ENCODE assay signal across 8 mouse cellular contexts in the genomic region with DNA sequence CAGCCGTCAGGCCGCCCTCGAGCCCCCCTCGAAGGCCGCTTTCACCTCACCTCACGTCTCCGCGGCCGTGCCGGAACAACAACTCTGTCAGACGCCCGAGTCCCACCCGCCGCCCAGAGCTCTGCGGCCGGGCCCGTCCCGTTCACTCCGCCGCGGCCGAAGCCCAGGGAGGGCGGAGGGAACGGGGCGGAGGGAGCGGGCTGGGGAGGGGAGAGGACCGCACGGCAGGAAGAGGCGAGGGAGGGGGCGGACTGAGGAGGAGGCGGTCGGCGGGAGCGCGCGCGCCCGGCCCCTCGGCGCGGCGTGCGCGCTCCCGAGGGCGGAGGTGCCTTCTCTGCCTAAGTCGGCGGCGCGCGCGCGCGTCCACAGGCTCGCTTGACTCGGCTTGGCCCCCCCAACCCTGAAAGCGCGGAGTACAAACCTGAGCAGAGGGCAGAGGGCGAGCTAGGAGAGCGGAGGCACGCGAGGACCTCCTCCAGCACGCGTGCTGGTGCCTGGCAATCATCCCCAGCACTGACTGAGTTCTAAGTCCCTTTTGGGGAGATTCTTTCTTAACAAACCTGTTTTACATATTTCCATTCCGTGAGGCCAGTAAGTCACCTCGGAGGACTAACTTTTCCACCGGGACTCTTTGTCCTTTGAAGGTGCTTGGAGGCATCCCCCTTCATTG. TPM values are rescaled to one million over a fixed set of nuclear protein-coding genes. Genes with fewer than 3 reads are reported as not detected.
DNase-seq lines count a peak whose midpoint lies in the region; ATAC-seq and TF ChIP-seq lines count a peak whose summit lies in the region.

Rabgap1l (minus strand) TSS at position 526 of the 670 bp plus-strand sequence.

- peak; percentile 84 for DNase-seq in 416B (ENCODE audit: low read depth)
- DNase-seq in heart, embryonic 10.5 days (ENCODE audit: low spot score): peak; percentile 93
- peak; percentile 97 for DNase-seq in liver
- peak; percentile 87 to 94 for DNase-seq in spleen, postnatal 4 days (ENCODE audit: low spot score in 2 of 2)

- H3K36me3 ChIP-seq in embryonic facial prominence, embryonic 15.5 days: no peaks in the 10 kb centered on the region
- no peaks in the 10 kb centered on the region for H3K36me3 ChIP-seq in heart, embryonic 10.5 days
- H3K36me3 ChIP-seq in kidney, embryonic 15.5 days: no peaks in the 10 kb centered on the region

- peak within 1 kb of the TSS; percentile 89 for H3K9ac ChIP-seq in embryonic facial prominence, embryonic 15.5 days
- H3K9ac ChIP-seq in kidney, embryonic 15.5 days: peak within 1 kb of the TSS; percentile 83

- peak; percentile 97 for ATAC-seq in embryonic facial prominence, embryonic 15.5 days (ENCODE audit: insufficient number of reproducible peaks, low FRiP score, low TSS enrichment, low read depth)
- ATAC-seq in kidney, embryonic 15.5 days (replicated peaks; ENCODE audit: low FRiP score): peak; percentile 98
- ATAC-seq in monocyte, adult 5-6 weeks (replicated peaks; ENCODE audit: insufficient number of reproducible peaks, low FRiP score, low TSS enrichment, poor library complexity, severe bottlenecking): peak; percentile 85

- peak; percentile 41; the same call in 1 of the 2 replicates for TF ChIP-seq POLR2A in bone marrow, adult 2 months (IDR thresholded peaks at IDR 0.05; ENCODE audit: borderline replicate concordance, control insufficient read depth, low read depth, low read length)

- H3K4me2 ChIP-seq in embryonic facial prominence, embryonic 15.5 days (replicated peaks): peak within 1 kb of the TSS; percentile 80
- peak within 1 kb of the TSS; percentile 96 for H3K4me2 ChIP-seq in kidney, embryonic 15.5 days

- no peaks in the 10 kb centered on the region for H3K27me3 ChIP-seq in embryonic facial prominence, embryonic 15.5 days
- H3K27me3 ChIP-seq in heart, embryonic 10.5 days (ENCODE audit: insufficient read depth, poor library complexity, severe bottlenecking): no peaks in the 10 kb centered on the region; the same call in 1 of the 2 replicates
- H3K27me3 ChIP-seq in kidney, embryonic 15.5 days: no peaks in the 10 kb centered on the region

- no peaks in the 10 kb centered on the region for H3K9me3 ChIP-seq in embryonic facial prominence, embryonic 15.5 days (replicated peaks)
- no peaks in the 10 kb centered on the region for H3K9me3 ChIP-seq in heart, embryonic 10.5 days
- H3K9me3 ChIP-seq in kidney, embryonic 15.5 days (replicated peaks): no peaks in the 10 kb centered on the region

- H3K4me1 ChIP-seq in bone marrow, adult 2 months (ENCODE audit: control insufficient read depth, insufficient read depth, low read length): no peaks in the 10 kb centered on the region; the same call in 1 of the 2 replicates
- H3K4me1 ChIP-seq in embryonic facial prominence, embryonic 15.5 days: peaks cover 3% of the 10 kb centered on the region; the same call in 1 of the 2 replicates
- 0 out of 2 replicates have a peak, but pooled peaks cover 2% of the 10 kb centered on the region for H3K4me1 ChIP-seq in heart, embryonic 10.5 days
- H3K4me1 ChIP-seq in kidney, embryonic 15.5 days: peaks cover 5% of the 10 kb centered on the region; the same call in 1 of the 2 replicates

- H3K27ac ChIP-seq in bone marrow, adult 2 months (ENCODE audit: control insufficient read depth, insufficient read depth, low read depth, low read length, poor library complexity): peak within 1 kb of the TSS; percentile 92
- peak within 1 kb of the TSS; percentile 78 for H3K27ac ChIP-seq in embryonic facial prominence, embryonic 15.5 days (replicated peaks)
- H3K27ac ChIP-seq in heart, embryonic 10.5 days: peak within 1 kb of the TSS; percentile 93
- peak within 1 kb of the TSS; percentile 65 for H3K27ac ChIP-seq in kidney, embryonic 15.5 days

- H3K4me3 ChIP-seq in bone marrow, adult 2 months (replicated peaks; ENCODE audit: control insufficient read depth, low read depth, low read length): peak within 1 kb of the TSS; percentile 99
- H3K4me3 ChIP-seq in embryonic facial prominence, embryonic 15.5 days (replicated peaks): peak within 1 kb of the TSS; percentile 89
- H3K4me3 ChIP-seq in heart, embryonic 10.5 days: peak within 1 kb of the TSS; percentile 95
- peak within 1 kb of the TSS; percentile 93 for H3K4me3 ChIP-seq in kidney, embryonic 15.5 days (replicated peaks)

- under 1% methylated on average over 67 of the region's 67 CpGs for WGBS in bone marrow, adult 2 months
- WGBS in embryonic facial prominence, embryonic 15.5 days: under 1% methylated on average over 59 of the region's 67 CpGs
- under 1% methylated on average over 65 of the region's 67 CpGs for WGBS in heart, embryonic 10.5 days
- under 1% methylated on average over 59 of the region's 67 CpGs for WGBS in kidney, embryonic 15.5 days

- no peak for TF ChIP-seq CTCF in bone marrow, adult 2 months (IDR thresholded peaks at IDR 0.05; ENCODE audit: control insufficient read depth, insufficient read depth, low read length)

RNA-seq across cellular contexts. Expression of gene Rabgap1l, which starts in this region (rescaled TPM):
- 60.3 and 73.4 TPM in 2 replicates for polyA plus RNA-seq in bone marrow, adult 2 months (2011; ENCODE audit: insufficient read depth, insufficient read length, low replicate concordance, missing spikeins)
- 20.7 and 20.9 TPM in 2 replicates for polyA plus RNA-seq in embryonic facial prominence, embryonic 15.5 days (2015; fragmentation: Nextera tagmentation; extraction: Ambion mirVana)
- polyA plus RNA-seq in heart, embryonic 10.5 days (2016; fragmentation: Nextera tagmentation; extraction: Ambion mirVana): 28.1 and 58.9 TPM in 2 replicates
- 10.1 and 10.8 TPM in 2 replicates for polyA plus RNA-seq in kidney, embryonic 15.5 days (2015; fragmentation: Nextera tagmentation; extraction: Ambion mirVana)
- total RNA-seq in monocyte, adult 5-6 weeks (2017): 136 to 229 TPM (median 184 TPM) in 3 replicates

Comparison
In these comparisons a context has a peak if more than half of its experiments do, and no peak if none do; other contexts are left out.
1. Peak in every context shown above with its lines: DNase-seq, ATAC-seq, H3K4me3 ChIP-seq and H3K27ac ChIP-seq.